Mouse (Mus musculus): ENCODE results near the gene Slc2a10.

The Slc2a10 gene

GRCm38 (mm10) chr2:165503259-165504203 lies at the start of gene Slc2a10:
TSS of gene Slc2a10 (plus strand) at chr2:165503787.
- peak in 1 of 2 experiments; percentile 54 for DNase-seq

DNA sequence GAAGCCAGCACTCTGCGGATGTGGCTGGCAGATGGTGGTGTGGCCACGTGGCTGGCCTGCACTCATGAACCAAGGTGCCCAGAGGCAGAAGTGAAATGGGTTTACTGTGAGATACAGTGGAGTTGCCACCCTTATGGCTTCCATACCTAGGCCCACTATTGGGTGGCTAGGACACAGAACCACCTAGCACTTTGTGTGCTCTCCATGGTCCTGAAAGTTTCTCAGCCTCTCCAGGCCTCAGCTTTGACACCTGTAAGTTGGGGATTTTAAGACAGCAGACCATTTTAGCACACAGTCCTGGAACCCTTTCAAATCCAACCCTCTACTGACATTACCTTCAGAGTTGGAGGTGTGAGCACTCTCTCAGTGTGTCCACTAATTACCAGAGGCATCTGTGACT lies 46.9 kb upstream of the Slc2a10 start:
- DNase-seq: no peak

- no peak for DNase-seq
Observed at GRCm38 (mm10) chr2:165458189-165458588, 45.4 kb upstream of the Slc2a10 start.

GRCm38 (mm10) chr2:165459663-165460062 lies 43.9 kb upstream of the Slc2a10 start:
- DNase-seq: no peak

GRCm38 (mm10) chr2:165467824-165468452 lies 35.6 kb upstream of the Slc2a10 start:
- DNase-seq: peak in 1 of 2 experiments; percentile 28

DNA sequence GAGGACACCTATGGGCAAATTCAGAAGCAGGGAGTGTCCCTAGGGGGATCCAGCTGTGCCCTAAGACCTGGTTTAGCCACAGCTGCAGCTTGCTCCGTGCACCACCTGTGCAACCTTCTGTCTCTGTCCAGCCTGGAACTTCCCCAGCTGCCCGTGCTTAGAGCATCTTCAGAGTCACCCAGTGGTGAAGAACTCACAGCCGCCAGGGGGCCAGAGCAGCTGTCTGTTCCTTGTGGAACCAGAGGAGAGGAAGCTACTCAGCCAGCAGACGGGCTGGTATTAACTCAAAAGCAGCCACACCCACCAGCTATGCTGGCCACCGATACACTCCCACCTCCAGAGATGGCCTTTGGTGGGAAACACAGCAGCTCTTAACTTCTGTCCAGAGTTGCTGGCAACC lies 33.4 kb upstream of the Slc2a10 start:
- DNase-seq: no peak

GRCm38 (mm10) chr2:165471943-165472342 lies 31.6 kb upstream of the Slc2a10 start:
- no peak for DNase-seq

DNA sequence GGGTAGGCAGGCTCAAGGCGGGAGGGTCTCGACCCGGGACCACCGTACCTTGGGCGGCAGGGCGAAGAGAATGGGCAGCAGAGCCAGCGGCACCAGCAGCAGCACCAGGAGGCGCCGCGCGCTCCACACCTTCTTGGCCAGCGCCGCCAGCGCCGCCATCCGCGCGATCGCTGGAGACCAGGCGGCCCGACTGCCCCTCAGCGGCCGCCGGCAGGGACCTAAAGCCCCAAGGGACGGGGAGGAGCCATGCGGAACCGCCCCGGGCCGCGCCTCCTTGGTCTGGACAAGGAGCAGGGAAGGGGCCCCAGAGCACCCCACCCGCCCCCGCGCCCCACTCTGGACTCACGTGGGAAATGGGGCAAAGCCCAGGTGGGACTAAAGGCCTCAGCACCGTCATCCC lies 30.6 kb upstream of the Slc2a10 start, which contains the start of gene Slc13a3:
Gene Slc13a3 (minus strand): TSS at position 228 of the 400 bp plus-strand sequence.
- peak in 1 of 2 experiments; percentile 10 for DNase-seq

- DNase-seq: no peak
Observed at GRCm38 (mm10) chr2:165475412-165475811, 28.2 kb upstream of the Slc2a10 start.

DNA sequence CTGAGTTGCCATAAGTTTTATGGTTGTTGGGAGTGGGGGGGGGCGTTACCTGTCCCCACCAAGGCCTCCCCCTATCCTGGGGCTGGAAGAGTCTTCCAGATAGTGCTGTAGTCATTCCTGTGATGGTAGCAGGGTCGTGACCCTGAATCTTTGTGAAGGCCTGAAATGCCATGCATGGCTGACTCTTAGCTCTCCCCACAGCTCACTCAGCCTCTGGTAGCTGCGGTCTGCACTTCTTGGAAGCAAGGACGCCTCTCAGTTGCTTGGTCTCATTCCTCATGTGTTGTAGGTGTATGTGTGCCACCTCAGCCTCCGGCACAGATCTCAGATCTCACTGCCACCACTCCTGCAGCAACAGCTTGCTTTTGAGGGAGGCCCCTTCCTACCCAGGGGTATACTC lies 27.7 kb upstream of the Slc2a10 start:
- no peak for DNase-seq

DNA sequence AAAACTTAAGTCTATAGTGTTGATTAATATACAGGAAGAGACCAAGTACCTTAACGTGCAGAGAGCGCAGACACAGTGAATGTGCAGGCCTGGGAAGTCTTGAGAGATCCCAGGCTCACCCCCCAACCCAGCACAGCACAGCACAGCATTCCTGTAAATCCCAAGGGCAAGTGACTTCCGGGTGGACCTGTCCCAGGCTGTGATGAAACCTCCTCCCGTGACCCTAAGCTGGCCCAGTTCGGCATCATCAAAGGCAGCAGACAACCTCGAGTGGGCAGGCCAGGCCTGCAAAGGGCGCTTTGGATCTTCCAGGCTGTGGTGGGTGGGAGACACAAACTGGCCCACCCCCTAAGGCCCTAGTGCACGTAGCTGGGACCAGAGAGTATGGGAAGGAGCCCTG lies 21.6 kb upstream of the Slc2a10 start:
- no peak for DNase-seq

- no peak for DNase-seq
Observed at GRCm38 (mm10) chr2:165484152-165484551, 19.4 kb upstream of the Slc2a10 start.

GRCm38 (mm10) chr2:165485826-165486225 lies 17.8 kb upstream of the Slc2a10 start:
- no peak for DNase-seq

DNA sequence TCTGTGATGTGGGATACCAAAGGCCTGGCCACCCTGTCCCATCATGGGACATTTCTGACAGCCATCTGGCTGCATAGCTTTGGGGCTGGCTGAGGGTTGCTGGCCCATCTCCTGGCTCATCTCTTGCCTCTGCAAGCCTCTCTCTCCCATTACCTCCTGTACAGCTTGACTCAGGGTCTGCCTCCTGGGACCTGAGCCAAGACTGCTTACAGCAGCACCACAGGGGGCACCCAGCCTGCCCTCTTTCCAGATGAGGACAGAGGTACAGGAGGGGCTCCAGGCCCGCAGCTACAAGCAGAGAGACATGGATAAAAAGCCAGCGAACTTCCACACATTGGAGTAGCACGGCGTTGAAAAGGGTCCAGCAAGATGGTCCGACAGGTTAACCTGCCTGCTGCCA lies 17.2 kb upstream of the Slc2a10 start:
- DNase-seq: peak; percentile 31 to 45

DNA sequence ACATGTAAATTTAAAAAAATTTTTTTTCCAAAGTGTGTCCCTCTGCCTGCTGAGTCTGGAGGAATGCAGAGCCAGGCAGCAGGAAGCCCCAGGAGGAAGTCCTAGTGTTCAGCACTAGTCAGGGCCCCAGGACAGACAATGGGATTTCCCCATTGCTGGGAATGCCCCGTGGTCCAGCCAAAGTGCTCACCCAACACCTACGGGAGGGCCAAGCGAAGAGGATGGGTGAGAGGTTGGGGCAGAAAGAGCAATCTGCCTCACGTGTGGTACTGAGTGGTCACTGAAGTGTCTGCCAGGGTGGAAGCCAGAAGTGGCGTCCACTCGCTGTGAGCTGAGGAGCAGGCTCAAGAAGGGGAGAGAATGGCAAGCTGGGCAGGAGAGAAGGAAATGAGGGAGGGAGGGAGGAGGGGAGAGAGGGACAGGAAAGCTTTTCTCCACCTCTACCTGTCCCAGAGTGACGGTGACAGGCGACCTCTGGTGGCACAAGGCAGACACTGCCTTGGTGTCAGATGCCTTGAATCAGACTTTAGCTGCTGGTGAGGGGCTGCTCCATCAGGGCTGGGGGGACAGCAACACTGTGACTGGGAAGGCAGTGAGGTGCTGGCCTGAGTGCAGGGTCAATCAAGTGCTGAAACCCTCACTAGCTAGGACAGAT lies 16.6 kb upstream of the Slc2a10 start:
- DNase-seq: peak; percentile 80 to 85

- peak; percentile 87 to 89 for DNase-seq
Observed at GRCm38 (mm10) chr2:165492648-165493553, 10.7 kb upstream of the Slc2a10 start, which contains the start of gene Trp53rka. TSS of gene Trp53rka (minus strand) at chr2:165493324.

DNA sequence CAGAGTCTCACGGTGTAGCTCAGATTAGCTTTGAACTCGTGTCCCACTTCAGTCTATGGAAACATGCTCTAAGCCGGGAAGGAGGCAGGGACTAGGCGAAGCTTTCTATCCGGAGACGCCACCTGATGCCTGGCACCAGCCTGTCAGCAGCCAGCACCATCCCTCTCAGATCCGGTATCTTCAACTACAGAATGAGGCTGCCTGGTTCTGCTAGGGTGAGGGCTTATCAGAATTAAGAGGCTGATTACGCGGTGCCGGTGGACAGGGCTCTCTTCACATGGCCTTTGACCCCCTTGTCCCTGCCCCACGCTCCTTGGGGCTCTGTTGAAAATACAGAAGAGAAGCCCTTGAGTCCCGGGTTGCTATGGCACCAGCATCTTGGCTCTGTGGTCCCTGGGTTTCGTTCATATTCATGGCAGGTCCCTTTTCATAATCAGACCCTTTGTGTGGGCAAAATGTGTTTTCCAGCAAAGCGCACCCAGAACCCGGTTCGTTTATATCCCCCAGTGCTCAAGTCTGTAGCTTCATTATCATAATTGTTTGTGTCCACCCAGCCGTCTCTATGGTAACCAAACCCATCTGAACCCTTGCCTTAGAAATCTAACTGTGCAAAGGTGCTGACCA lies 9.9 kb upstream of the Slc2a10 start:
- DNase-seq: peak; percentile 48

GRCm38 (mm10) chr2:165494495-165494894 lies 9.1 kb upstream of the Slc2a10 start:
- no peak for DNase-seq

DNA sequence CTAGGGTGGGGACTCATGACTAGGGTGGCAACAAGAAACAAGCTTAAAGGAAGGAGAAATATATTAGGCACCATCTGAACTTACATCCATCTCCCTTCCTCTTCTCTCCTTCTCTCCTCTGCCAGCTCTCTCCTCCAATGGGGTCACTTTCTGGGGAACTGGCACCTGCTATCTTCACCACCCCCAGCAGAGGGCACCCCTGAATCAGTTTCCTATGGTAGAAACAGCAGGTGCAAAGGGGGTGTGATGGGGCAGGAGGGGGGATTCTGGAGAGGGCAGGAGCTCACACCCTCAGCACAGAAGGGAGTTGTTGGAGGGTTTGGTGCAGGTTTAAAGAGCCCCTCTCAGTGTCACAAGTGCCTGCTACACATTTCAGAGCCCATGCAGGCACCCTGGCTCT lies 7.3 kb upstream of the Slc2a10 start:
- DNase-seq: peak; percentile 41 to 68

DNA sequence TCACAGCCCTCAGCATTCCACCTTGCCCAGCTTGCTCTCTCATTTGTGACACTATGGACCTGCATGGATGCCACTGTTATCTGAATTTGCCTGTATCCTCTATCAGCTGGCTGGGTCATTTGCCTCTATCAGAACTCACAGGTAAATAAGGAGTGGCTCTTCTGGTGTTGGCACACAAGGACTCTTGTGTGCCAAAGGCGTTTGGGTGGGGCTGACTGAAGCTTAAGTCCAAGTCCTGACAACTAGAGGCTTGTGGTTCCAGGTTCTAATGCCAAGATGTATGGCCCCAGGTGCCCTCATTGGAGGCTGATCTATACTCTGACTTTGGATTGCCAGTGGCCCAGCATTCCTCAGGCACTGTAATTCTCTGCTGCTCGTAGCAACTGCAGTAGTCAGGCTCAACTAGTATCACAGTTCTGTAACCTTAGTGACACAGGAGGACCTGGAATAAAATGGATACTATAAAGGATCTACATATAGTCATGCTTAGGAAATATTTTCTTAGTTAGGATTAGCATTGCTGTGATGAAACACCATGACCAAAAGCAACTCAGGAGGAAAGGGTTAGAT lies 5.8 kb upstream of the Slc2a10 start:
- DNase-seq: no peak

- no peak for DNase-seq
Observed at GRCm38 (mm10) chr2:165498816-165499215, 4.8 kb upstream of the Slc2a10 start.
